Mouse (Mus musculus) limb, embryonic 15.5 days (tissue): ENCODE measurements around the gene Vapb. TPM values are rescaled to one million over a fixed set of nuclear protein-coding genes. Genes with fewer than 3 reads are reported as not detected.

Experiments
- ATAC-seq: fragments of 200-750 bp; cut with Nextera tagmentation; 2 replicates; pipeline ENCODE4 v1.8.0; 2017; ENCODE audit warnings: low read depth, moderate TSS enrichment; ENCODE audit not compliant: insufficient number of reproducible peaks, low FRiP score, low TSS enrichment
- H3K27ac ChIP-seq: fragments of 300-500 bp; sonication (generic); 2 replicates; pipeline ENCODE4 v1.5.1; 2015; ENCODE audit warnings: moderate library complexity, mild to moderate bottlenecking, inconsistent platforms
- H3K27me3 ChIP-seq: fragments of 300-500 bp; sonication (generic); 2 replicates; pipeline ENCODE4 v1.6.1; 2015; ENCODE audit warnings: inconsistent platforms
- H3K36me3 ChIP-seq: fragments of 300-500 bp; sonication (generic); 2 replicates; pipeline ENCODE4 v1.6.1; 2015; ENCODE audit warnings: inconsistent platforms
- H3K4me1 ChIP-seq: fragments of 300-500 bp; sonication (generic); 2 replicates; pipeline ENCODE4 v1.6.1; 2015; ENCODE audit warnings: inconsistent platforms
- H3K4me2 ChIP-seq: fragments of 300-500 bp; sonication (generic); 2 replicates; pipeline ENCODE4 v1.6.1; 2015; ENCODE audit warnings: mild to moderate bottlenecking, inconsistent platforms
- H3K4me3 ChIP-seq: fragments of 300-500 bp; sonication (generic); 2 replicates; pipeline ENCODE4 v1.5.1; 2015; ENCODE audit warnings: mild to moderate bottlenecking, inconsistent platforms
- H3K9ac ChIP-seq: fragments of 300-500 bp; sonication (generic); 2 replicates; pipeline ENCODE4 v1.6.1; 2015; ENCODE audit warnings: inconsistent platforms
- H3K9me3 ChIP-seq: fragments of 300-500 bp; sonication (generic); 2 replicates; pipeline ENCODE4 v1.6.1; 2016; ENCODE audit warnings: inconsistent platforms
- WGBS: fragments of 180-500 bp; shearing (Covaris S2); methylation state at CpG from one replicate; pipeline ENCODE4 v1.1.7; 2015; 5-methylcytosine and 5-hydroxymethylcytosine counted together
- microRNA-seq: library from miRNA; unstranded; fragments of <30 nt; microRNA quantifications from one replicate; pipeline ENCODE4, GENCODE M21; 2016
- polyA plus RNA-seq: library from polyadenylated mRNA; unstranded; fragments of >200 nt; fragmentation: Nextera tagmentation; extraction: Ambion mirVana; gene quantifications from 2 replicates; pipeline ENCODE4 v1.2.1, GENCODE M21; 2015

The Vapb gene
- polyA plus RNA-seq, 1 experiment from 2014 or later = 15.7 TPM

GRCm38 (mm10) chr2:173826287-173826686 lies 89.0 kb downstream of the Vapb start:
- Histone ChIP-seq H3K27me3 (no peaks in the 10 kb centered on the region), H3K27ac (no peak overlapping the region), H3K9me3 (no peaks in the 10 kb centered on the region), H3K4me1 (no peaks in the 10 kb centered on the region), H3K4me2 (no peak overlapping the region), H3K36me3 (no peaks in the 10 kb centered on the region), H3K4me3 (no peak overlapping the region), H3K9ac (no peak overlapping the region)
- no peak for ATAC-seq
- 85% methylated on average over 4 of the region's 4 CpGs for WGBS

GRCm38 (mm10) chr2:173827228-173827627 lies 89.9 kb downstream of the Vapb start:
- WGBS = 92% methylated on average over 9 of the region's 9 CpGs
- Histone ChIP-seq H3K36me3 (no peaks in the 10 kb centered on the region), H3K4me1 (no peaks in the 10 kb centered on the region), H3K9ac (no peak overlapping the region), H3K4me3 (no peak overlapping the region), H3K27me3 (no peaks in the 10 kb centered on the region), H3K27ac (no peak overlapping the region), H3K4me2 (no peak overlapping the region), H3K9me3 (no peaks in the 10 kb centered on the region)
- no peak for ATAC-seq

GRCm38 (mm10) chr2:173828134-173828533 lies 90.8 kb downstream of the Vapb start:
- no peaks in the 10 kb centered on the region for H3K36me3 ChIP-seq
- 0 out of 2 replicates have a peak, but pooled peaks cover 3% of the 10 kb centered on the region for H3K4me1 ChIP-seq
- H3K4me2 ChIP-seq = no peak overlapping the region
- no peak overlapping the region for H3K9ac ChIP-seq
- no peaks in the 10 kb centered on the region for H3K27me3 ChIP-seq
- no peaks in the 10 kb centered on the region for H3K9me3 ChIP-seq
- H3K27ac ChIP-seq = no peak overlapping the region
- WGBS = 63% methylated on average over 6 of the region's 6 CpGs
- H3K4me3 ChIP-seq = no peak overlapping the region
- no peak for ATAC-seq

- ATAC-seq = no peak
- Histone ChIP-seq H3K4me1 (peaks cover 9% of the 10 kb centered on the region; the same call in 1 of the 2 replicates), H3K9me3 (no peaks in the 10 kb centered on the region), H3K27ac (peak overlapping the region; percentile 30; the same call in 1 of the 2 replicates), H3K4me2 (no peak overlapping the region), H3K4me3 (no peak overlapping the region), H3K36me3 (no peaks in the 10 kb centered on the region), H3K9ac (no peak overlapping the region), H3K27me3 (no peaks in the 10 kb centered on the region)
- WGBS = 56% methylated on average over 7 of the region's 7 CpGs
These were observed 95.6 kb downstream of the Vapb start for GRCm38 (mm10) chr2:173832828-173833492.

Small RNA genes lying within 50 kb of the gene (microRNA-seq; reads per million reads assigned to microRNA genes)
- gene Mir6340 = not detected

Other genes with a start within 250 kb of the Vapb start
- not detected in 2 replicates for gene 1700021F07Rik, start 214.9 kb upstream of the Vapb start, polyA plus RNA-seq
- gene Ankrd60, start 159.1 kb upstream of the Vapb start, polyA plus RNA-seq = not detected in 2 replicates
- 43.0 and 45.5 TPM in 2 replicates for gene Rab22a, start 77.8 kb upstream of the Vapb start, polyA plus RNA-seq
- gene 1700010B08Rik, start 18.1 kb upstream of the Vapb start, polyA plus RNA-seq = not detected in 2 replicates